Mouse (Mus musculus) WW6 (cell line): ENCODE data around the gene Nphp3.

ENCODE experiments used
- DNase-seq: peaks from one replicate; pipeline ENCODE4 v3.0.0-alpha.2; 2013; ENCODE audit warnings: low read depth, low spot score

Nphp3 gene

DNA sequence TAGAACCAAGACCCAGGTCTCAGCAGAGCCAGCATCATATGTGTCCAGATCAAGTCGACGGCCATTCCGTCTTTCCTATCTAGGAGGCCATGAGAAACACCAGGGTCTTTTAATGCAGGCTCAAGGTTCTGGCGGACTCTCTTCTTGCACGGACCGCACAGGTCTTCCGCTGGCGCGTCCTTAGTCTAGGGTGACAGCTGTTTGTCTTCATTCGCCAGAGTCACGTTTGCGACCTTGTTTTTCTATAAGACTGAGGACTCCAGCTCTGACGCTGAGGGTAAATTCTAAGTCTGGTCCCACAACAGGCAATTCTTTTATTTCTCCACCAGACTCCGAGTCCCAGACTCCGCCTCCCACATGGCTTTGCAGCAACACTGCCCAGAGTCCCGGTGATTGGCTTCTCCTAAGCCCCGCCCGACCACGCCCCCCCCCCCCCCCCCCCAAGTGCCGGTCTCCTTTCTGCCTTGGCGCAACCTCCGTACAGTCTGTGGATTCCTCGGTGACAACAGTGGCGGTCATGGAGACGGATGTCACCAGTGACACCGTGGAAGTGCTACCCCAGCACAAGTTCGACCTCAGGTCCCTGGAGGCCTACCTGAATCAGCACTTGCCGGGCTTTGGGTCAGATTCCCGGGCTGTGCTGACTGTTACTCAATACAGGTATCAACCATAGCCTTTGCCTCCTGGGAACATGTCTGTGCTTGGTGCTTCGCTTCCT lies 61.1 kb downstream of the Nphp3 start, which contains the start of gene Acad11:
Gene Acad11, plus strand, starts transcription at position 134 of the 718 bp plus-strand sequence.
- peak; percentile 78 for DNase-seq

GRCm38 (mm10) chr9:104064571-104064970 lies 62.2 kb downstream of the Nphp3 start:
- DNase-seq: no peak

DNA sequence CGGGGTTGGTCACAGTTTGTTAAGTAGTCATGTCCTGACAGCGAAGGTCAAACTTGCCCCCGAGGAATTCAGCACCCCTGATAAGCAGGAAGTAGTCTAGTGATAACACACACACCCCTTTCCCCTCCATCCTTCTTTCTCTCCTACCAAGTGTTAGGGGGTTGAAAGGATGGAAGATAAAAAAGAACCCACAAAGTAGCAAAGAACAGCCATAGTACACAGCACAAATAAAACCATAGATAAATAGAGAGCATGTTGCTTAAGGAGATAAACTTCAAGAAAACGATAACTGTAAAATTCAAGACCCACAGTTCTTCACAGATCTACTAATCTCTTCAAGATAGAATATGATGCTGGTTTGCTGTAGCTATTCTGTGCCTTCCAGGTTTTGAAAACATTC lies 67.9 kb downstream of the Nphp3 start:
- no peak for DNase-seq

GRCm38 (mm10) chr9:104070863-104071604 lies 68.7 kb downstream of the Nphp3 start:
- DNase-seq: no peak

- DNase-seq: no peak
Observed at GRCm38 (mm10) chr9:104075808-104076207, 73.5 kb downstream of the Nphp3 start.

GRCm38 (mm10) chr9:104078780-104079179 lies 76.4 kb downstream of the Nphp3 start:
- no peak for DNase-seq

DNA sequence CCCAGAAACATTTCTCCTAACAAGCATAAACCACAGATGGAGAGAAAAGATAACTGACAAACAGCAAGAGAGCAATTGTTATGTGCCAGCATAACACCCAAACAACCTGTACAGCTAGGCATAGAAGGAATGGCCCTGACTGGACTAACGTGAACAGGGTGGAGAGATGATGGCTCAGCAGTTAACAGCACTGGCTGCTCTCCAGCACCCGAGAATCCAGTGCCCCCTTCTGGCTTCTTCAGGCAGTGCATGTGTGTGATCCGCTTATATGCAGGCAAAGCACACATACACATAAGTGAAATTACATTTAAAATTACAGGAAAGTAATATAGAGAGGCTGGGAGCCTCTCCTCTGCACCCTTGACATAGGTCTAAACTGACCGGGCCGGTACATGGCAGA lies 77.0 kb downstream of the Nphp3 start:
- DNase-seq: peak; percentile 42

GRCm38 (mm10) chr9:104080038-104080437 lies 77.7 kb downstream of the Nphp3 start:
- DNase-seq: no peak

DNA sequence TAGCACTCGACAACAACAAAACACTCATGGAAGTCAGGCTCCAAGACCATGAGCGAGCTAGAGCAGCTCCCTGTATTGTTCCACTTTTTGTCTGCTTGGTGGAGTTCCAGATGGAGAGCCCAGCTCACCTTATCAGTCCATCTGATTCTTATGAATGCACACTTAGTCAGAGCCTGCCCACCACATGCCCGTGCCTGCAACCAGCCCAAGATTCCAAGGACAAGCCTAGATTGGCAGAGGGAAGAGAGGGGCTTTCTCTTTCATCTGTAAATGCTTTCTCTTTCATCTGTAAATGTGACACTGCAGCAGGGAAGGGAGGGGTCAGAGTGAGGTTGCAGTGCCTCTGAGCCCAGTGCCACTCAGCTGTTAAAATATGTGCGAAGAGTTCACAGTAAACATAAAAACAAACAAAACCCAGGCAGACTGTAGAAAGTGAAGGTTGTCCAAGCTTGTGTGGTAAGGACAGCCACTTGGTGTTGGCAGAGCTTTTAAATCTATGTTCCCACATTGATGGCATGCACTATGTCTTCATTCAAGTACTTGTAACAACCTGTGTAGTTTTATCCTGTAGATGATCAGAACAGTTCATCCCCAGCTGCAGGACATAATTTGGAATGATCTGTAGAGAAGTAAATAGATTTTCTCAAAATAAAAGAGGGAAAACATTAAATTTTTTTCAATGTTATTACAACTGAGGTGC lies 83.5 kb downstream of the Nphp3 start:
- no peak for DNase-seq

DNA sequence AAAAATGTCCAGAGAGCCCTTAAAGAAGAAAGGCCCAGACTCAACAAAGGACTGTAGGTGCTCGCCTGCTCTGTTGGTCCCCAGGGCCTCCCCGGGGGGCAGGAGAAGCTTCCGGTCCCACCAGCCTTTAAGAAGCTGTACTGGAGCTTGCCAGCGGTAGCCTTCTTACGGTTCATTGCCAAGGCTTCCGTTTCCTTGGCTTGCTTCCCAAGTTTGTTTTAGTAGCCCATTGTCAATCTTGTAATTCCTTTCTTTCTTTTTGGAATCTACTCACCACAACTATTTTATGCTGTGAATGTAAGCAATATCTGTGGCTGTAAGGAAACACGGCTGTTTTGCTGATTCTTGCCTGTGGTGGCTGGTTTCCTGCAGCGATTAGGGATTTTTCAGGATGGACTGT lies 86.2 kb downstream of the Nphp3 start:
- DNase-seq: no peak

- no peak for DNase-seq
Observed at GRCm38 (mm10) chr9:104092945-104093344, 90.6 kb downstream of the Nphp3 start.
